Mouse (Mus musculus) limb, embryonic 15.5 days (tissue): ENCODE data around the gene Dpyd. TPM values are rescaled to one million over a fixed set of nuclear protein-coding genes. Genes with fewer than 3 reads are reported as not detected.

ENCODE experiments used
- ATAC-seq: fragments of 200-750 bp; cut with Nextera tagmentation; 2 replicates; pipeline ENCODE4 v1.8.0; 2017; ENCODE audit warnings: low read depth, moderate TSS enrichment; ENCODE audit not compliant: insufficient number of reproducible peaks, low FRiP score, low TSS enrichment
- H3K27ac ChIP-seq: fragments of 300-500 bp; sonication (generic); 2 replicates; pipeline ENCODE4 v1.5.1; 2015; ENCODE audit warnings: moderate library complexity, mild to moderate bottlenecking, inconsistent platforms
- H3K27me3 ChIP-seq: fragments of 300-500 bp; sonication (generic); 2 replicates; pipeline ENCODE4 v1.6.1; 2015; ENCODE audit warnings: inconsistent platforms
- H3K36me3 ChIP-seq: fragments of 300-500 bp; sonication (generic); 2 replicates; pipeline ENCODE4 v1.6.1; 2015; ENCODE audit warnings: inconsistent platforms
- H3K4me1 ChIP-seq: fragments of 300-500 bp; sonication (generic); 2 replicates; pipeline ENCODE4 v1.6.1; 2015; ENCODE audit warnings: inconsistent platforms
- H3K4me2 ChIP-seq: fragments of 300-500 bp; sonication (generic); 2 replicates; pipeline ENCODE4 v1.6.1; 2015; ENCODE audit warnings: mild to moderate bottlenecking, inconsistent platforms
- H3K4me3 ChIP-seq: fragments of 300-500 bp; sonication (generic); 2 replicates; pipeline ENCODE4 v1.5.1; 2015; ENCODE audit warnings: mild to moderate bottlenecking, inconsistent platforms
- H3K9ac ChIP-seq: fragments of 300-500 bp; sonication (generic); 2 replicates; pipeline ENCODE4 v1.6.1; 2015; ENCODE audit warnings: inconsistent platforms
- H3K9me3 ChIP-seq: fragments of 300-500 bp; sonication (generic); 2 replicates; pipeline ENCODE4 v1.6.1; 2016; ENCODE audit warnings: inconsistent platforms
- WGBS: fragments of 180-500 bp; shearing (Covaris S2); methylation state at CpG from one replicate; pipeline ENCODE4 v1.1.7; 2015; 5-methylcytosine and 5-hydroxymethylcytosine counted together
- polyA plus RNA-seq: library from polyadenylated mRNA; unstranded; fragments of >200 nt; fragmentation: Nextera tagmentation; extraction: Ambion mirVana; gene quantifications from 2 replicates; pipeline ENCODE4 v1.2.1, GENCODE M21; 2015

The Dpyd gene
- polyA plus RNA-seq, 1 experiment from 2014 or later, result 5.9 TPM

- no peak overlapping the region for H3K9ac ChIP-seq
- no peak overlapping the region for H3K27ac ChIP-seq
- no peak for ATAC-seq
- H3K36me3 ChIP-seq, result no peaks in the 10 kb centered on the region
- no peaks in the 10 kb centered on the region for H3K4me1 ChIP-seq
- H3K9me3 ChIP-seq, result no peaks in the 10 kb centered on the region
- 49% methylated on average over 7 of the region's 7 CpGs for WGBS
- H3K4me2 ChIP-seq, result no peak overlapping the region
- H3K27me3 ChIP-seq, result no peaks in the 10 kb centered on the region
- H3K4me3 ChIP-seq, result no peak overlapping the region
Observed at GRCm38 (mm10) chr3:119021255-119021654, 459.3 kb downstream of the Dpyd start.

- Histone ChIP-seq H3K4me2 (no peak overlapping the region), H3K27ac (no peak overlapping the region), H3K4me1 (no peaks in the 10 kb centered on the region), H3K27me3 (no peaks in the 10 kb centered on the region), H3K9me3 (no peaks in the 10 kb centered on the region), H3K9ac (no peak overlapping the region), H3K4me3 (no peak overlapping the region), H3K36me3 (no peaks in the 10 kb centered on the region)
- 65% methylated on average over 1 of the region's 1 CpGs for WGBS
- ATAC-seq, result no peak
Observed at GRCm38 (mm10) chr3:119042611-119043010, 480.7 kb downstream of the Dpyd start.

- whole genome bisulfite sequencing, result 89% methylated on average over 1 of the region's 1 CpGs
- Histone ChIP-seq H3K4me1 (no peaks in the 10 kb centered on the region), H3K4me3 (no peak overlapping the region), H3K27ac (no peak overlapping the region), H3K36me3 (no peaks in the 10 kb centered on the region), H3K4me2 (no peak overlapping the region), H3K9ac (no peak overlapping the region), H3K27me3 (no peaks in the 10 kb centered on the region), H3K9me3 (no peaks in the 10 kb centered on the region)
- ATAC-seq, result no peak
Observed at GRCm38 (mm10) chr3:119056144-119056543, 494.2 kb downstream of the Dpyd start.

- Histone ChIP-seq H3K4me1 (no peaks in the 10 kb centered on the region), H3K27ac (no peak overlapping the region), H3K4me3 (no peak overlapping the region), H3K9ac (no peak overlapping the region), H3K36me3 (no peaks in the 10 kb centered on the region), H3K4me2 (no peak overlapping the region), H3K9me3 (no peaks in the 10 kb centered on the region), H3K27me3 (no peaks in the 10 kb centered on the region)
- WGBS, result 49% methylated on average over 4 of the region's 4 CpGs
- no peak for ATAC-seq
Observed at GRCm38 (mm10) chr3:119063214-119063613, 501.3 kb downstream of the Dpyd start.

GRCm38 (mm10) chr3:119063642-119064041 is 501.7 kb downstream of the Dpyd start:
- Histone ChIP-seq H3K27ac (no peak overlapping the region), H3K4me2 (no peak overlapping the region), H3K9me3 (no peaks in the 10 kb centered on the region), H3K36me3 (no peaks in the 10 kb centered on the region), H3K27me3 (no peaks in the 10 kb centered on the region), H3K4me3 (no peak overlapping the region), H3K9ac (no peak overlapping the region), H3K4me1 (no peaks in the 10 kb centered on the region)
- ATAC-seq, result no peak
- 9% methylated on average over 1 of the region's 1 CpGs for WGBS

GRCm38 (mm10) chr3:119064746-119065145 is 502.8 kb downstream of the Dpyd start:
- WGBS, result 78% methylated on average over 7 of the region's 7 CpGs
- Histone ChIP-seq H3K4me1 (no peaks in the 10 kb centered on the region), H3K4me2 (no peak overlapping the region), H3K4me3 (no peak overlapping the region), H3K9ac (no peak overlapping the region), H3K9me3 (no peaks in the 10 kb centered on the region), H3K36me3 (no peaks in the 10 kb centered on the region), H3K27ac (no peak overlapping the region), H3K27me3 (no peaks in the 10 kb centered on the region)
- no peak for ATAC-seq

- Histone ChIP-seq H3K4me3 (no peak overlapping the region), H3K9ac (no peak overlapping the region)
- WGBS, result 71% methylated on average over 9 of the region's 9 CpGs
Observed at GRCm38 (mm10) chr3:119067221-119067620, 505.3 kb downstream of the Dpyd start.

GRCm38 (mm10) chr3:119086618-119087017 is 524.7 kb downstream of the Dpyd start:
- 28% methylated on average over 1 of the region's 1 CpGs for WGBS
- ATAC-seq, result no peak

More at GRCm38 (mm10) chr3:119067221-119067620, 505.3 kb downstream of the Dpyd start:
- no peaks in the 10 kb centered on the region for H3K9me3 ChIP-seq
- no peaks in the 10 kb centered on the region for H3K4me1 ChIP-seq
- no peak overlapping the region for H3K27ac ChIP-seq
- no peak overlapping the region for H3K4me2 ChIP-seq
- H3K27me3 ChIP-seq, result no peaks in the 10 kb centered on the region
- H3K36me3 ChIP-seq, result no peaks in the 10 kb centered on the region
- ATAC-seq, result no peak

GRCm38 (mm10) chr3:119095223-119095886 is 533.4 kb downstream of the Dpyd start:
- WGBS, result 82% methylated on average over 5 of the region's 5 CpGs
- Histone ChIP-seq H3K27me3 (no peaks in the 10 kb centered on the region), H3K9ac (no peak overlapping the region), H3K4me2 (no peak overlapping the region), H3K36me3 (no peaks in the 10 kb centered on the region), H3K4me1 (no peaks in the 10 kb centered on the region), H3K9me3 (no peaks in the 10 kb centered on the region), H3K4me3 (no peak overlapping the region), H3K27ac (no peak overlapping the region)
- no peak for ATAC-seq

More at GRCm38 (mm10) chr3:119086618-119087017, 524.7 kb downstream of the Dpyd start:
- no peaks in the 10 kb centered on the region for H3K27me3 ChIP-seq
- H3K4me2 ChIP-seq, result no peak overlapping the region
- no peak overlapping the region for H3K27ac ChIP-seq
- H3K9me3 ChIP-seq, result no peaks in the 10 kb centered on the region
- H3K4me3 ChIP-seq, result no peak overlapping the region
- no peaks in the 10 kb centered on the region for H3K36me3 ChIP-seq
- no peak overlapping the region for H3K9ac ChIP-seq
- no peaks in the 10 kb centered on the region for H3K4me1 ChIP-seq

- no peak for ATAC-seq
- Histone ChIP-seq H3K9me3 (no peaks in the 10 kb centered on the region), H3K27me3 (no peaks in the 10 kb centered on the region), H3K36me3 (no peaks in the 10 kb centered on the region), H3K9ac (no peak overlapping the region), H3K4me2 (no peak overlapping the region), H3K4me3 (no peak overlapping the region), H3K4me1 (no peaks in the 10 kb centered on the region), H3K27ac (no peak overlapping the region)
- 51% methylated on average over 2 of the region's 2 CpGs for WGBS
Observed at GRCm38 (mm10) chr3:119126003-119126402, 564.1 kb downstream of the Dpyd start.

- 74% methylated on average over 1 of the region's 1 CpGs for WGBS
- no peak overlapping the region for H3K27ac ChIP-seq
- ATAC-seq, result no peak
Observed at GRCm38 (mm10) chr3:119128076-119128475, 566.1 kb downstream of the Dpyd start.

GRCm38 (mm10) chr3:119143034-119143433 is 581.1 kb downstream of the Dpyd start:
- no peaks in the 10 kb centered on the region for H3K27me3 ChIP-seq
- H3K4me1 ChIP-seq, result no peaks in the 10 kb centered on the region
- H3K4me3 ChIP-seq, result no peak overlapping the region
- no peak overlapping the region for H3K9ac ChIP-seq
- ATAC-seq, result no peak
- no peak overlapping the region for H3K4me2 ChIP-seq
- no peaks in the 10 kb centered on the region for H3K9me3 ChIP-seq
- no peaks in the 10 kb centered on the region for H3K36me3 ChIP-seq
- WGBS, result 37% methylated on average over 5 of the region's 5 CpGs
- no peak overlapping the region for H3K27ac ChIP-seq

More at GRCm38 (mm10) chr3:119128076-119128475, 566.1 kb downstream of the Dpyd start:
- no peak overlapping the region for H3K4me2 ChIP-seq
- H3K4me3 ChIP-seq, result no peak overlapping the region
- no peaks in the 10 kb centered on the region for H3K36me3 ChIP-seq
- H3K9ac ChIP-seq, result no peak overlapping the region
- no peaks in the 10 kb centered on the region for H3K4me1 ChIP-seq
- no peaks in the 10 kb centered on the region for H3K9me3 ChIP-seq
- H3K27me3 ChIP-seq, result no peaks in the 10 kb centered on the region

- ATAC-seq, result no peak
Observed at GRCm38 (mm10) chr3:119144788-119145187, 582.9 kb downstream of the Dpyd start.

More at GRCm38 (mm10) chr3:119144788-119145187, 582.9 kb downstream of the Dpyd start:
- H3K27ac ChIP-seq, result no peak overlapping the region
- H3K4me3 ChIP-seq, result no peak overlapping the region
- 58% methylated on average over 1 of the region's 1 CpGs for WGBS
- H3K27me3 ChIP-seq, result no peaks in the 10 kb centered on the region
- H3K9ac ChIP-seq, result no peak overlapping the region
- no peaks in the 10 kb centered on the region for H3K9me3 ChIP-seq
- H3K4me2 ChIP-seq, result no peak overlapping the region
- H3K36me3 ChIP-seq, result no peaks in the 10 kb centered on the region
- H3K4me1 ChIP-seq, result no peaks in the 10 kb centered on the region
